Mouse (Mus musculus) liver, embryonic 14.5 days (tissue): ENCODE measurements at regions not wholly inside any gene's neighbourhood (a gene's known extent, or its start where the extent isn't known, plus 50 kb on each side); places are given as distances from the start of the nearest gene placed in this dataset.

Source experiments
- ATAC-seq: fragments of 200-750 bp; cut with Nextera tagmentation; 2 replicates; pipeline ENCODE4 v1.8.0; 2017; ENCODE audit warnings: moderate number of reproducible peaks, mild to moderate bottlenecking, moderate library complexity; ENCODE audit not compliant: insufficient read depth
- DNase-seq, 3 experiments: peaks; one replicate each; pipeline ENCODE4 v3.0.0-alpha.2; 2012 to 2013; ENCODE audit warnings: low read depth in 3 of 3, low spot score in 3 of 3
- H3K27ac ChIP-seq: fragments of 300-500 bp; sonication (generic); 2 replicates; pipeline ENCODE4 v1.5.1; 2014; ENCODE audit warnings: moderate library complexity, mild to moderate bottlenecking, control low read depth, inconsistent platforms
- H3K27me3 ChIP-seq: fragments of 300-500 bp; sonication (generic); 2 replicates; pipeline ENCODE4 v1.6.1; 2014; ENCODE audit warnings: mild to moderate bottlenecking, low read length, moderate library complexity; ENCODE audit not compliant: control insufficient read depth, insufficient read depth
- H3K36me3 ChIP-seq: fragments of 300-500 bp; sonication (generic); replicated peaks from 2 replicates; pipeline ENCODE4 v1.6.1; 2014; ENCODE audit warnings: low read depth; ENCODE audit not compliant: control insufficient read depth, insufficient read depth
- H3K4me1 ChIP-seq, 2 experiments: fragments of 200-500 bp in 1 of 2; fragments of 300-500 bp in 1 of 2; sonication (generic) in 1 of 2; replicated peaks; 2 replicates each; pipeline ENCODE4 v1.6.1; 2012 to 2014; ENCODE audit warnings: antibody characterized with exemption in 1 of 2, inconsistent platforms in 1 of 2, low read length in 1 of 2; ENCODE audit not compliant: control insufficient read depth in 2 of 2, insufficient read depth in 2 of 2
- H3K4me2 ChIP-seq: fragments of 300-500 bp; sonication (generic); 2 replicates; pipeline ENCODE4 v1.6.1; 2014; ENCODE audit warnings: low read depth, mild to moderate bottlenecking, control low read depth, moderate library complexity
- H3K4me3 ChIP-seq, 2 experiments: fragments of 200-500 bp in 1 of 2; fragments of 300-500 bp in 1 of 2; sonication (generic) in 1 of 2; 2 replicates each; pipeline ENCODE4 v1.5.1; 2012 to 2014; ENCODE audit warnings: low read depth in 2 of 2, low read length in 2 of 2, mild to moderate bottlenecking in 2 of 2, control low read depth in 1 of 2, inconsistent platforms in 1 of 2, moderate library complexity in 1 of 2; ENCODE audit not compliant: insufficient read depth in 1 of 2
- H3K9ac ChIP-seq: fragments of 300-500 bp; sonication (generic); replicated peaks from 2 replicates; pipeline ENCODE4 v1.6.1; 2014; ENCODE audit warnings: mild to moderate bottlenecking, control low read depth, moderate library complexity
- H3K9me3 ChIP-seq: fragments of 300-500 bp; sonication (generic); 2 replicates; pipeline ENCODE4 v1.6.1; 2016; ENCODE audit warnings: low read length, mixed read lengths; ENCODE audit not compliant: control insufficient read depth
- CTCF ChIP-seq: IDR thresholded peaks from 2 replicates; pipeline ENCODE4 v1.5.1; 2016; ENCODE audit warnings: antibody characterized with exemption, low read depth, control low read depth
- EP300 ChIP-seq: IDR thresholded peaks from 2 replicates; pipeline ENCODE4 v1.6.1; 2016; ENCODE audit warnings: antibody characterized with exemption, low read depth
- WGBS: fragments of 180-500 bp; shearing (Covaris S2); extraction: QIAGEN DNeasy Blood & Tissue Kit; methylation state at CpG from one replicate; pipeline ENCODE4 v1.1.7; 2014; ENCODE audit not compliant: insufficient replicate concordance; 5-methylcytosine and 5-hydroxymethylcytosine counted together

GRCm38 (mm10) chr5:28004487-28004827 lies 66.7 kb upstream of the Insig1 start:
- H3K27ac ChIP-seq = no peak overlapping the region

GRCm38 (mm10) chr5:28009386-28009785 lies 61.8 kb upstream of the Insig1 start:
- H3K36me3 ChIP-seq = no peaks in the 10 kb centered on the region
- TF ChIP-seq EP300 (no peak), CTCF (no peak)
- no peaks in the 10 kb centered on the region for H3K9me3 ChIP-seq
- H3K27me3 ChIP-seq = no peaks in the 10 kb centered on the region
- ATAC-seq = no peak
- no peak overlapping the region for H3K9ac ChIP-seq
- DNase-seq = no peak
- 59% methylated on average over 4 of the region's 4 CpGs for WGBS
- no peak overlapping the region for H3K4me3 ChIP-seq
- H3K27ac ChIP-seq = no peak overlapping the region
- peaks cover 0 to 8% of the 10 kb centered on the region in 2 experiments; a peak in 3 of 4 replicates for H3K4me1 ChIP-seq
- H3K4me2 ChIP-seq = no peak overlapping the region

More at GRCm38 (mm10) chr5:28004487-28004827, 66.7 kb upstream of the Insig1 start:
- no peak for ATAC-seq
- Histone ChIP-seq H3K9me3 (no peaks in the 10 kb centered on the region), H3K9ac (no peak overlapping the region), H3K4me2 (no peak overlapping the region), H3K4me1 (no peaks in the 10 kb centered on the region), H3K4me3 (no peak overlapping the region), H3K27me3 (no peaks in the 10 kb centered on the region), H3K36me3 (no peaks in the 10 kb centered on the region)
- no peak for TF ChIP-seq CTCF
- TF ChIP-seq EP300 = no peak
- no peak for DNase-seq

- no peak overlapping the region for H3K4me3 ChIP-seq
- no peak overlapping the region for H3K9ac ChIP-seq
- H3K27ac ChIP-seq = no peak overlapping the region
- TF ChIP-seq EP300 (no peak), CTCF (no peak)
- no peak for ATAC-seq
- no peak overlapping the region for H3K4me2 ChIP-seq
- H3K9me3 ChIP-seq = no peaks in the 10 kb centered on the region
- H3K36me3 ChIP-seq = no peaks in the 10 kb centered on the region
- WGBS = 49% methylated on average over 2 of the region's 2 CpGs
- no peak for DNase-seq
- no peaks in the 10 kb centered on the region for H3K27me3 ChIP-seq
- peaks cover 0 to 8% of the 10 kb centered on the region in 2 experiments; a peak in 3 of 4 replicates for H3K4me1 ChIP-seq
Measured at GRCm38 (mm10) chr5:28009871-28010270, 61.3 kb upstream of the Insig1 start.

- WGBS = 63% methylated on average over 3 of the region's 3 CpGs
- ATAC-seq = no peak
- H3K9me3 ChIP-seq = no peaks in the 10 kb centered on the region
- H3K4me2 ChIP-seq = no peak overlapping the region
- no peak for TF ChIP-seq CTCF
- TF ChIP-seq EP300 = no peak
- no peaks in the 10 kb centered on the region for H3K36me3 ChIP-seq
- peaks cover 0 to 8% of the 10 kb centered on the region in 2 experiments; a peak in 3 of 4 replicates for H3K4me1 ChIP-seq
- no peaks in the 10 kb centered on the region for H3K27me3 ChIP-seq
- no peak overlapping the region for H3K4me3 ChIP-seq
- H3K27ac ChIP-seq = no peak overlapping the region
- no peak overlapping the region for H3K9ac ChIP-seq
- DNase-seq = no peak
Measured at GRCm38 (mm10) chr5:28010529-28010928, 60.6 kb upstream of the Insig1 start.

- no peaks in the 10 kb centered on the region for H3K27me3 ChIP-seq
- TF ChIP-seq CTCF (no peak), EP300 (no peak)
- no peaks in the 10 kb centered on the region for H3K36me3 ChIP-seq
- H3K4me2 ChIP-seq = no peak overlapping the region
- ATAC-seq = no peak
- H3K4me1 ChIP-seq = peaks cover 0 to 8% of the 10 kb centered on the region in 2 experiments; a peak in 3 of 4 replicates
- H3K9ac ChIP-seq = no peak overlapping the region
- H3K9me3 ChIP-seq = no peaks in the 10 kb centered on the region
- WGBS = 68% methylated on average over 2 of the region's 2 CpGs
- H3K27ac ChIP-seq = no peak overlapping the region
- H3K4me3 ChIP-seq = no peak overlapping the region
- no peak for DNase-seq
Measured at GRCm38 (mm10) chr5:28012496-28012895, 58.7 kb upstream of the Insig1 start.
